Mouse (Mus musculus): ENCODE measurements around the gene Ccnjl.

Gene Ccnjl

DNA sequence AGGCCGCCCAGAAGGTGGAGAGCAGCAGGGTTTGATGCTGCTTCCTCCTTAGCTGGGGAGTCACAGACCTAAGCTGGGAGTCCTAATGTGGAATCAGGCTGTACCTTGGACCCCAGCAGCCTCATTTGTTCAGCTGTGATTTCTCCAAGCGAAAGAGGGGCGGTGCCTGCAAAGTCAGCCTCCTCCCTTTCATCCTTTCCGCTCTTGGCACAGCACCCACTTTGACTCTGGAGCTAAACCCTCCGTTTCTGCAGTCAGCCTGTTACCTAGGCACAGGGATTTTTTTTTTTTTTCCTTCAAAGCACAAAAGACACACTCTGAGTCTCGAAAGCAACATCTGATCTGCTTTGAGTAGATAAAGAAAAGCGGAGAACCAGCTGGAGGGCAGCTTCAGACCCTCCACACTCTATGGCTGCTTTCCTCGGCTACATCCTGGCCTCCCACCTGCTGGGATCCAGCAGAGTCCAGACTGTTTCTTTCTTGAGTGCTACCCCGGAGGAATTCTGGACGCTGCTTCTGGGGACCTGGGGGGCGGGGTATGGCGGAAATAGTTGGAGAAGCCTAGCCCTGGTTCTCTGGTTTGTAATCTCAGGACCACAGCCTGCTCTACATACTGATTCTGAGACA is 97.8 kb downstream of the Ccnjl start:
- DNase-seq (ENCODE audit: low spot score) = no peak

DNA sequence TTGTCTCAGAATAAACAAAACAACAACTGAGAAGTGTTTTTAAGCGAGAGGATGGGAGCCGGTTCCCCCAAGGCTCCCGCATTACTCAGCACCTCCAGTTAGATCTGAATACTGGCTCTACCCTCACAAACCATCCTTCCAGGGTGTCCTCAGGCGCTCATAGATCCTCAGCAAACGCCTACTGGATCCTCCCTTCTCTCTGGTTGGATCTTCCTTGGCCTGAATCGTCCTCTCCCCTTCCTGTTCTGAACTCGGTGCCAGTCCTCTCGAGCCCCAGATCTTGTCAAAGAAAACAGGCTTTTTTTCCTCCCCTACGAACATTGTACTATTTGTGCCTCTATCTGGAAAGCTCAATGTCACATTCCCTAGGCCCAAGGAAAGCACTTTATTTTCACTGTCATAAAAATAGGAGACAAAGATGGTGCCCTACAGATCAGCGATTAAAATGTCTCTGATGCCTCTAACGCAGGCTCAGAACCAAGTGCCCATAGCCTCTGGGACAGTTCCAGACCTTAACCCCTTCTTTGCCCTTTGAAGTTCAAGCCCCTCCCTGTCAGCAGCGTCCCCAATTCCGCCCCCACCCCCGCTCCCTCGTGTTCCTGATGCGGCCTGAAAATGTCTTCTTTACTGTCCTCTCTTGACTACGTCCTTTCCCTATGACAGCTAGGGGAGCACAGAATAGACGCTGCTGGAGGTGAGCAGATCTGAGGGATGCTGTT is 98.5 kb downstream of the Ccnjl start:
- no peak for DNase-seq (ENCODE audit: low spot score)

DNA sequence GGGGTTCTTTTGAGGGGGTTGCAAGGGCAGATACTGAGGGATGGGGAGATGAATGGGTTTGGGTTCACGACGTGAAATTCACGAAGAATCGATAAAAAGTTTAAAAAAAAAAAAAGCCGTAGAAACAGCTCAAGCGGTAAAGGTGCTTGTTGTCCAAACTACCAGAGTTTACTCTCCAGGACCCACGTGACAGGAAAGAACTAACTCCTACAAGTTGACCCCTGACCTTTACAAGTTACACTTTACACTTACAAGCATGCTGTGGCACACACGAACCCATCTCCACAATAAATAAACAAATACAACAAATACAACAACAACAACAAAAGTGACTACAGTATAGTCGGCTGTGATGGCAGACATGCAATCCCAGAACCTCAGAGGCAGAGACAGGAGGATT is 103.1 kb downstream of the Ccnjl start:
- no peak for DNase-seq (ENCODE audit: low spot score)

DNA sequence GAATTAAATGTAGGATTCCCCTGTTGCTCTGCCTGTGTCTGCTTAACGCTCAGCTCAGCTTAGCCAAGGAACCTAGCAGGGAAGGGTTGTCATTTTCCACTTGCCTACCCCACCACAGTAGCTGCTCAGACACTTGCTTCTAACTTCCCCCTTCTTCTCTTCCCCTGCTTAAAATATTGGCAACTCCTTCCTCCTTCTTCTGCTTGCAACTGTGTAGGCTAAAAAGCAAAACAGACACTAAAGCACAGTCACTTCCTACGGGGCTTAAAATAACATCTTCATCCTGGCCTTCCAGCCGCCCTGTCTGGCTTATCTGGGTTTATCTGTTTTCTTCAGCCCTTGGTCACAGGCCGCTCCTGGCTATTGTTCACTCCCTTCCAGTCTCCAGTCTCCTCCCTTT is 104.0 kb downstream of the Ccnjl start:
- no peak for DNase-seq (ENCODE audit: low spot score)

DNA sequence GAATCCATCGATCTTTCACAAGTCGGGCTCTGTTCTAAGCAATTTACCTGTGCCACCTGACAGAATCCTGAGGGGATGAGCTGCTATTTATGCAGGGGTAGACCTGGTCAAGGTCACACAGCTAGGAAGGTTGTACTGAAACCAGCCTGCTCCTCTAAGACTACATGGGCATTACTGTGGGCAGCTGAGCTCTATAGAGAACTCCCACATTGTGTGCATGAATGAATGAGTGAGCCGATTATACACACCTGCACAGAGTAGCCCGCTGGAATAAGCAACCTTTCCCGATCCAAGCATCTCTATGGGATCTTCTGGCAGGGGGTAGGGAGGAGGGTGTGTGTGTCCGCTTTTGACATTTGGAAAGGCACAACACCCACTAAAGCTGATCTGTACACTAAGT is 104.6 kb downstream of the Ccnjl start:
- no peak for DNase-seq (ENCODE audit: low spot score)

DNA sequence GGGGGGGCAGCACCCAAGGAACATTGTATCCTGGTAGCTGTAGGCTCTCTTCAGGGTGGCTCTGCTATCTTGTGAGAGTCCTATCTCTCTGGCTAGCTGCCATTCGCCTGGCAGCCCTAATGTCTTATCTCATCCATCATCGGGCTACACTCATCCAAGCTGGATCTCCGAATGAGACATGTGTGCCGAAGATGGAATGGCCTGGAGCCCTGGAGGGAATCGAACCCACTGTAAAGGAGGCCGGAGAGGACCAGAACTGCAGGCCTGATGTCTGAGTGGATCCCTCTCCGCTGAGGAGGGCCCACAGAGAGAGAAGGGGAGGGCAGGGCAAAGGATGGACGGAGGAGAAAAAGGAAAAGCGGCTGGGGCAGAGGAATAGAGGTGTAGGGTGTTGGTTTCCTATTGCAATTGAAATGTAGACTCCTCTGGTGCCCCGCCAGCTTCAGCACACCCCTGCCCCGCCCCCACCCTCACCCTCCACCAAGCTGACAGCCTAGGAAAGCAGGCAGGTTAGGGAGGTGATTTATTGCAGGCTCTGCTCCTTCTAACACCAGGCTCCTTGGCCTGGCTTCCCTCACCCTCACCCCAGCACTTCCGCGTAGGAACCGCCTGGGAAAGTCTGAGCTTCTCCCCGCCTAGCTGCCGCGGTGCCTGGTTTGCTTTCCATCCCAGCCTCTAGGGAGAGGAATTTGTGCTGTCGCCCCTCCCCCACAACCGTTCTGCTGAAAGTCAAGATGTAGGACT is 105.2 kb downstream of the Ccnjl start:
- DNase-seq (ENCODE audit: low spot score) = no peak
